9 mouse cellular contexts compared by ENCODE assay signal in genomic region chr4:135495810-135496209, GRCm38 (mm10). TPM values are rescaled to one million over a fixed set of nuclear protein-coding genes. Genes with fewer than 3 reads are reported as not detected.
DNase-seq lines count a peak whose midpoint lies in the region; ATAC-seq and TF ChIP-seq lines count a peak whose summit lies in the region.
"Had no signal": no experiment of that assay in that cellular context is flagged by ENCODE, and none has a peak within 500 bp of the region (broad histone marks: within the 10 kb centered on the region; RNA-seq: fewer than 3 reads in every experiment).

No protein-coding gene starts in this region.

- 19% methylated on average over 18 of the region's 18 CpGs for WGBS in kidney, adult 2 months
- 16% methylated on average over 18 of the region's 18 CpGs for WGBS in lung, embryonic 14.5 days

- peak overlapping the region; percentile 53; the same call in 1 of the 2 replicates for H3K27ac ChIP-seq in kidney, adult 2 months (ENCODE audit: insufficient read depth, low read depth, low read length)
- H3K27ac ChIP-seq in lung, embryonic 14.5 days (ENCODE audit: low read depth), result no peak overlapping the region

- H3K9ac ChIP-seq in lung, embryonic 14.5 days, result no peak overlapping the region

- TF ChIP-seq CTCF in kidney, adult 2 months (conservative IDR thresholded peaks at IDR 0.05; ENCODE audit: insufficient read depth, insufficient read length, low read depth, low read length), result no peak
- TF ChIP-seq CTCF in lung, embryonic 14.5 days (IDR thresholded peaks at IDR 0.05; ENCODE audit: low read depth), result no peak

- TF ChIP-seq POLR2A in kidney, adult 2 months (IDR thresholded peaks at IDR 0.05; ENCODE audit: low read depth, low read length), result no peak

- peak; percentile 38 to 52 for DNase-seq in layer of hippocampus, postnatal 10 days (ENCODE audit: low spot score in 2 of 2)
- DNase-seq in layer of hippocampus, postnatal 36 days, result no peak
- peak; percentile 60 for DNase-seq in cerebellum, adult 9-11 months
- DNase-seq in gastrocnemius, postnatal 25 days, result peak; percentile 13
- peak; percentile 94 for DNase-seq in kidney, adult 2 months
- peak; percentile 83 for DNase-seq in lung, embryonic 14.5 days
- DNase-seq in right cerebral cortex, postnatal 4 days, result peak; percentile 47

- no peaks in the 10 kb centered on the region for H3K27me3 ChIP-seq in kidney, adult 2 months (replicated peaks; ENCODE audit: control insufficient read depth, insufficient read depth, low read length)
- H3K27me3 ChIP-seq in lung, embryonic 14.5 days (ENCODE audit: insufficient read depth, low read length), result no peaks in the 10 kb centered on the region

- H3K4me1 ChIP-seq in kidney, adult 2 months (ENCODE audit: control insufficient read depth, insufficient read depth, low read length), result peaks cover 7% of the 10 kb centered on the region; the same call in 1 of the 2 replicates
- no peaks in the 10 kb centered on the region for H3K4me1 ChIP-seq in lung, embryonic 14.5 days (ENCODE audit: insufficient read depth)

- peak overlapping the region; percentile 95 for H3K4me2 ChIP-seq in lung, embryonic 14.5 days

- no peaks in the 10 kb centered on the region for H3K9me3 ChIP-seq in lung, embryonic 14.5 days (ENCODE audit: low read depth, low read length)

- ATAC-seq in lung, embryonic 14.5 days (ENCODE audit: insufficient read depth), result no peak
- no peak for ATAC-seq in erythroid progenitor cell, adult 5-6 weeks (replicated peaks; ENCODE audit: low FRiP score, poor library complexity, severe bottlenecking)

- H3K36me3 ChIP-seq in kidney, adult 2 months (ENCODE audit: control insufficient read depth, insufficient read depth, low read length), result no peaks in the 10 kb centered on the region; the same call in 1 of the 2 replicates
- no peaks in the 10 kb centered on the region for H3K36me3 ChIP-seq in lung, embryonic 14.5 days (ENCODE audit: insufficient read depth)

- H3K4me3 ChIP-seq in kidney, adult 2 months (ENCODE audit: insufficient read depth, low read depth, low read length), result peak overlapping the region; percentile 43
- H3K4me3 ChIP-seq in lung, embryonic 14.5 days (ENCODE audit: low read depth, low read length), result peak overlapping the region; percentile 65; the same call in 1 of the 2 replicates

RNA-seq across cellular contexts. Expression of gene Nipal3, which starts 1.0 kb away (rescaled TPM):
- total RNA-seq in layer of hippocampus, postnatal 10 days (2021), result 10 to 100 TPM; 60.9 to 66.2 TPM
- total RNA-seq in layer of hippocampus, postnatal 36 days (2021), result 10 to 100 TPM; 78.2 to 85.6 TPM
- total RNA-seq in gastrocnemius, postnatal 25 days (2021), result 10 to 100 TPM; 11.0 to 13.6 TPM
- polyA plus RNA-seq in kidney, adult 2 months (2012; rRNA removed), result 31.0 and 38.8 TPM in 2 replicates
- 3.4 and 4.7 TPM in 2 replicates for polyA plus RNA-seq in lung, embryonic 14.5 days (2014; fragmentation: Nextera tagmentation; extraction: Ambion mirVana)
- 7.1 and 7.9 TPM in 2 replicates for total RNA-seq in erythroid progenitor cell, adult 5-6 weeks (2015; ENCODE audit: low replicate concordance)
- total RNA-seq in erythroid progenitor cell, adult 5-6 weeks (2017; ENCODE audit: low replicate concordance), result 8.5 and 17.2 TPM in 2 replicates

RNA-seq across cellular contexts. Expression of gene Stpg1, which starts 1.2 kb away (rescaled TPM):
- total RNA-seq in layer of hippocampus, postnatal 10 days (2021), result 1 to 10 TPM; 1.1 to 2.3 TPM
- 1 to 10 TPM; 1.1 to 1.8 TPM for total RNA-seq in layer of hippocampus, postnatal 36 days (2021)
- under 1 TPM in 1 of 2 experiments, not detected in 1; 0.67 TPM for total RNA-seq in gastrocnemius, postnatal 25 days (2021)
- polyA plus RNA-seq in kidney, adult 2 months (2012; rRNA removed), result 0.24 and 0.41 TPM in 2 replicates
- 0.14 and 0.29 TPM in 2 replicates for polyA plus RNA-seq in lung, embryonic 14.5 days (2014; fragmentation: Nextera tagmentation; extraction: Ambion mirVana)
- total RNA-seq in erythroid progenitor cell, adult 5-6 weeks (2015; ENCODE audit: low replicate concordance), result not detected in 2 replicates
- total RNA-seq in erythroid progenitor cell, adult 5-6 weeks (2017; ENCODE audit: low replicate concordance), result not detected in 2 replicates
- polyA plus RNA-seq: G1E had no signal

Comparison
In these comparisons a context has a peak if more than half of its experiments do, and no peak if none do; other contexts are left out.
1. DNase-seq: peak in layer of hippocampus, postnatal 10 days (2 of 2), cerebellum, adult 9-11 months (single experiment), gastrocnemius, postnatal 25 days (single experiment), kidney, adult 2 months (single experiment), lung, embryonic 14.5 days (single experiment) and right cerebral cortex, postnatal 4 days (single experiment); none in layer of hippocampus, postnatal 36 days (0 of 2).